ENCODE assay signal across 10 mouse cellular contexts in the genomic region with DNA sequence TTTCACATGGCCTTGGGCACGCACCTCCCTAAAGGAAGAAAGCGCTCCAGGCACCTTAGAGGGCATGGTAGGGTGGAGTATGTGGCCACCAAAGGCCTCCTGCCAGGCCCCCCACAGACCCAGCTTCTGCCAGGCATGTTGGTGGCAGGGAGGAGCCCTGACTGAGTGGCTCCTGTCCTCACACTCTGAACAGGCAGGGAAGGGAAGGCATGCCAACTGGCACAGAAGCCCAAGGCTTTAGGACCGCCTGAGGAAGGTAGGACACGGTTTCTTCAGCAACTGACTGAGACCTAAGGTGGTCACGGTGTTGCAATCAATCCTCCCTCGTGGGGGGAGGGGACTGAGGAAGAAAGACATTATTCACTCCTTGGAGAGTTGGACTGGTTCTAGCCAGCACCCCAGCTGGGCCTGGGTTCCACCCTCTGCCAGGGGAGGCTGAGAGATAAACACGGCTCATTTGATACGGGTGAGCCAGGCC. TPM values are rescaled to one million over a fixed set of nuclear protein-coding genes. Genes with fewer than 3 reads are reported as not detected.
DNase-seq lines count a peak whose midpoint lies in the region; ATAC-seq and TF ChIP-seq lines count a peak whose summit lies in the region.
"Had no signal": no experiment of that assay in that cellular context is flagged by ENCODE, and none has a peak within 500 bp of the region (broad histone marks: within the 10 kb centered on the region; RNA-seq: fewer than 3 reads in every experiment).

No protein-coding gene starts in this region.

- no peak overlapping the region for H3K9ac ChIP-seq in liver, embryonic 12.5 days
- H3K9ac ChIP-seq: limb, embryonic 12.5 days had no signal

- no peaks in the 10 kb centered on the region for H3K4me1 ChIP-seq in lung, adult 2 months (ENCODE audit: control insufficient read depth, insufficient read depth, low read length)
- no peaks in the 10 kb centered on the region for H3K4me1 ChIP-seq in liver, embryonic 12.5 days
- H3K4me1 ChIP-seq: limb, embryonic 12.5 days had no signal

- WGBS in lung, adult 2 months = 50% methylated on average over 8 of the region's 8 CpGs
- WGBS in liver, embryonic 12.5 days (ENCODE audit: insufficient replicate concordance) = 44% methylated on average over 8 of the region's 8 CpGs

- no peak overlapping the region for H3K4me2 ChIP-seq in liver, embryonic 12.5 days
- H3K4me2 ChIP-seq: limb, embryonic 12.5 days had no signal

- TF ChIP-seq CTCF in lung, adult 2 months (IDR thresholded peaks at IDR 0.05; ENCODE audit: insufficient read depth, low read length) = no peak

- DNase-seq in lung, adult 2 months = peak; percentile 25
- DNase-seq in lung, postnatal 4 days = no peak
- peak; percentile 82 for DNase-seq in cerebellum, adult 11-12 months
- peak; percentile 26 for DNase-seq in gonadal fat pad, adult 2 months (ENCODE audit: low read depth)
- peak; percentile 70 for DNase-seq in ovary, adult 18-20 months (ENCODE audit: low spot score)
- DNase-seq in embryo, embryonic 9.5 days (ENCODE audit: extremely low spot score) = no peak
- DNase-seq in left cerebral cortex, postnatal 25 days (ENCODE audit: low spot score in 2 of 2) = no peak

- H3K27me3 ChIP-seq in liver, embryonic 12.5 days (replicated peaks) = peaks cover 27% of the 10 kb centered on the region

- intact Hi-C loops in left cerebral cortex, postnatal 25 days (cut with DNase I) = no loop called here

- no peak overlapping the region for H3K4me3 ChIP-seq in lung, adult 2 months (replicated peaks; ENCODE audit: extremely low read depth, low read depth, low read length)
- no peak overlapping the region for H3K4me3 ChIP-seq in liver, embryonic 12.5 days
- H3K4me3 ChIP-seq: limb, embryonic 12.5 days had no signal

- no peaks in the 10 kb centered on the region for H3K9me3 ChIP-seq in liver, embryonic 12.5 days (replicated peaks)
- H3K9me3 ChIP-seq: limb, embryonic 12.5 days had no signal

- no peak for ATAC-seq in liver, embryonic 12.5 days

- H3K27ac ChIP-seq in liver, embryonic 12.5 days = no peak overlapping the region
- H3K27ac ChIP-seq: limb, embryonic 12.5 days had no signal

- H3K36me3 ChIP-seq in liver, embryonic 12.5 days = no peaks in the 10 kb centered on the region
- H3K36me3 ChIP-seq: limb, embryonic 12.5 days had no signal

- TF ChIP-seq POLR2A in lung, adult 2 months (IDR thresholded peaks at IDR 0.05; ENCODE audit: borderline replicate concordance, extremely low read depth, low read depth, low read length) = no peak

RNA-seq across cellular contexts. Expression of a gene that starts 8.2 kb away (rescaled TPM):
- 0.28 and 0.29 TPM in 2 replicates for polyA plus RNA-seq in lung, adult 2 months (2012; rRNA removed)
- 4.7 and 6.7 TPM in 2 replicates for polyA plus RNA-seq in gonadal fat pad, adult 2 months (2012; rRNA removed)
- under 1 TPM in 1 of 2 experiments, not detected in 1; 0.41 TPM for total RNA-seq in left cerebral cortex, postnatal 25 days (2021)
- 0.11 and 0.30 TPM in 2 replicates for polyA plus RNA-seq in liver, embryonic 12.5 days (2016; fragmentation: Nextera tagmentation; extraction: Ambion mirVana)
- total RNA-seq: MEL had no signal

RNA-seq across cellular contexts. Expression of a gene that starts 33.9 kb away (rescaled TPM):
- polyA plus RNA-seq in lung, adult 2 months (2012; rRNA removed) = 5.2 and 6.0 TPM in 2 replicates
- 3.6 and 4.8 TPM in 2 replicates for polyA plus RNA-seq in gonadal fat pad, adult 2 months (2012; rRNA removed)
- 10 to 100 TPM; 45.6 to 50.8 TPM for total RNA-seq in left cerebral cortex, postnatal 25 days (2021)
- 2.1 and 2.3 TPM in 2 replicates for polyA plus RNA-seq in liver, embryonic 12.5 days (2016; fragmentation: Nextera tagmentation; extraction: Ambion mirVana)

Comparison
In these comparisons a context has a peak if more than half of its experiments do, and no peak if none do; other contexts are left out.
1. DNase-seq: peak in lung, adult 2 months (single experiment), cerebellum, adult 11-12 months (single experiment), gonadal fat pad, adult 2 months (single experiment) and ovary, adult 18-20 months (single experiment); none in lung, postnatal 4 days (0 of 2), embryo, embryonic 9.5 days (single experiment) and left cerebral cortex, postnatal 25 days (0 of 2).